Mouse (Mus musculus): ENCODE data around the gene Lrrn2. TPM values are rescaled to one million over a fixed set of nuclear protein-coding genes. Genes with fewer than 3 reads are reported as not detected.

The Lrrn2 gene
- polyA plus RNA-seq, 1 experiment = not detected

- Histone ChIP-seq H3K4me3 (replicated peaks) (no peak overlapping the region), H3K4me1 (no peaks in the 10 kb centered on the region), H3K9me3 (peaks cover 21% of the 10 kb centered on the region), H3K36me3 (replicated peaks; ENCODE audit: low read length) (no peaks in the 10 kb centered on the region), H3K27me3 (replicated peaks) (peaks cover 41% of the 10 kb centered on the region)
- no peak for TF ChIP-seq GATA1 (IDR thresholded peaks at IDR 0.05; ENCODE audit: borderline replicate concordance, low read length)
- TF ChIP-seq FLI1 (IDR thresholded peaks at IDR 0.05; ENCODE audit: low read length) = no peak
Observed at GRCm38 (mm10) chr1:132851296-132851695, 28.8 kb upstream of the Lrrn2 start.

GRCm38 (mm10) chr1:132851771-132852170 lies 28.3 kb upstream of the Lrrn2 start:
- Histone ChIP-seq H3K9me3 (peaks cover 20% of the 10 kb centered on the region), H3K27me3 (replicated peaks) (peaks cover 44% of the 10 kb centered on the region), H3K4me3 (replicated peaks) (no peak overlapping the region), H3K36me3 (replicated peaks; ENCODE audit: low read length) (no peaks in the 10 kb centered on the region), H3K4me1 (no peaks in the 10 kb centered on the region)
- TF ChIP-seq GATA1 (IDR thresholded peaks at IDR 0.05; ENCODE audit: borderline replicate concordance, low read length) (no peak), FLI1 (IDR thresholded peaks at IDR 0.05; ENCODE audit: low read length) (no peak)

- TF ChIP-seq GATA1 (IDR thresholded peaks at IDR 0.05; ENCODE audit: borderline replicate concordance, low read length) (no peak), FLI1 (IDR thresholded peaks at IDR 0.05; ENCODE audit: low read length) (no peak)
- peaks cover 10% of the 10 kb centered on the region for H3K9me3 ChIP-seq
- H3K4me3 ChIP-seq (replicated peaks) = no peak overlapping the region
- H3K4me1 ChIP-seq = no peaks in the 10 kb centered on the region
- H3K36me3 ChIP-seq (replicated peaks; ENCODE audit: low read length) = no peaks in the 10 kb centered on the region
- peaks cover 55% of the 10 kb centered on the region for H3K27me3 ChIP-seq (replicated peaks)
Observed at GRCm38 (mm10) chr1:132853312-132853711, 26.8 kb upstream of the Lrrn2 start.

- Histone ChIP-seq H3K27me3 (replicated peaks) (peaks cover 68% of the 10 kb centered on the region), H3K36me3 (replicated peaks; ENCODE audit: low read length) (no peaks in the 10 kb centered on the region), H3K4me1 (no peaks in the 10 kb centered on the region), H3K9me3 (no peaks in the 10 kb centered on the region), H3K4me3 (replicated peaks) (no peak overlapping the region)
- TF ChIP-seq FLI1 (IDR thresholded peaks at IDR 0.05; ENCODE audit: low read length) (no peak), GATA1 (IDR thresholded peaks at IDR 0.05; ENCODE audit: borderline replicate concordance, low read length) (no peak)
Observed at GRCm38 (mm10) chr1:132858516-132859383, 21.3 kb upstream of the Lrrn2 start.

- H3K36me3 ChIP-seq (replicated peaks; ENCODE audit: low read length) = no peaks in the 10 kb centered on the region
- H3K4me1 ChIP-seq = no peaks in the 10 kb centered on the region
- no peaks in the 10 kb centered on the region for H3K9me3 ChIP-seq
- TF ChIP-seq GATA1 (IDR thresholded peaks at IDR 0.05; ENCODE audit: borderline replicate concordance, low read length) (no peak), FLI1 (IDR thresholded peaks at IDR 0.05; ENCODE audit: low read length) (no peak)
- no peak overlapping the region for H3K4me3 ChIP-seq (replicated peaks)
- peaks cover 58% of the 10 kb centered on the region for H3K27me3 ChIP-seq (replicated peaks)
Observed at GRCm38 (mm10) chr1:132864220-132864619, 15.9 kb upstream of the Lrrn2 start.

- Histone ChIP-seq H3K4me3 (replicated peaks) (no peak overlapping the region), H3K36me3 (replicated peaks; ENCODE audit: low read length) (no peaks in the 10 kb centered on the region), H3K9me3 (no peaks in the 10 kb centered on the region), H3K4me1 (no peaks in the 10 kb centered on the region), H3K27me3 (replicated peaks) (peaks cover 57% of the 10 kb centered on the region)
- TF ChIP-seq FLI1 (IDR thresholded peaks at IDR 0.05; ENCODE audit: low read length) = no peak
- TF ChIP-seq GATA1 (IDR thresholded peaks at IDR 0.05; ENCODE audit: borderline replicate concordance, low read length) = no peak
Observed at GRCm38 (mm10) chr1:132865585-132865984, 14.5 kb upstream of the Lrrn2 start.

- Histone ChIP-seq H3K36me3 (replicated peaks; ENCODE audit: low read length) (no peaks in the 10 kb centered on the region), H3K4me1 (no peaks in the 10 kb centered on the region), H3K4me3 (replicated peaks) (no peak overlapping the region), H3K9me3 (no peaks in the 10 kb centered on the region), H3K27me3 (replicated peaks) (peaks cover 50% of the 10 kb centered on the region)
- TF ChIP-seq FLI1 (IDR thresholded peaks at IDR 0.05; ENCODE audit: low read length) = no peak
- TF ChIP-seq GATA1 (IDR thresholded peaks at IDR 0.05; ENCODE audit: borderline replicate concordance, low read length) = no peak
Observed at GRCm38 (mm10) chr1:132870327-132870726, 9.7 kb upstream of the Lrrn2 start.

GRCm38 (mm10) chr1:132878951-132879610 lies 992 bp upstream of the Lrrn2 start:
- Histone ChIP-seq H3K4me3 (replicated peaks) (no peak overlapping the region), H3K36me3 (replicated peaks; ENCODE audit: low read length) (no peaks in the 10 kb centered on the region), H3K9me3 (peaks cover 3% of the 10 kb centered on the region; the same call in 1 of the 2 replicates), H3K4me1 (peaks cover 16% of the 10 kb centered on the region), H3K27me3 (replicated peaks) (peaks cover 92% of the 10 kb centered on the region)
- no peak for TF ChIP-seq GATA1 (IDR thresholded peaks at IDR 0.05; ENCODE audit: borderline replicate concordance, low read length)
- TF ChIP-seq FLI1 (IDR thresholded peaks at IDR 0.05; ENCODE audit: low read length) = no peak

- Histone ChIP-seq H3K4me1 (peaks cover 16% of the 10 kb centered on the region), H3K4me3 (replicated peaks) (no peak overlapping the region), H3K9me3 (peaks cover 3% of the 10 kb centered on the region; the same call in 1 of the 2 replicates), H3K36me3 (replicated peaks; ENCODE audit: low read length) (no peaks in the 10 kb centered on the region), H3K27me3 (replicated peaks) (peaks cover 95% of the 10 kb centered on the region)
- TF ChIP-seq FLI1 (IDR thresholded peaks at IDR 0.05; ENCODE audit: low read length) = no peak
- TF ChIP-seq GATA1 (IDR thresholded peaks at IDR 0.05; ENCODE audit: borderline replicate concordance, low read length) = no peak
Observed at GRCm38 (mm10) chr1:132879801-132880160, 292 bp upstream of the Lrrn2 start.
